Mouse (Mus musculus) brain, embryonic 18.5 days (tissue): ENCODE measurements around the gene Fam104a.

Experiments used
- DNase-seq: peaks from one replicate; pipeline ENCODE4 v3.0.0-alpha.2; 2012; ENCODE audit warnings: low read depth, low spot score

The Fam104a gene

DNA sequence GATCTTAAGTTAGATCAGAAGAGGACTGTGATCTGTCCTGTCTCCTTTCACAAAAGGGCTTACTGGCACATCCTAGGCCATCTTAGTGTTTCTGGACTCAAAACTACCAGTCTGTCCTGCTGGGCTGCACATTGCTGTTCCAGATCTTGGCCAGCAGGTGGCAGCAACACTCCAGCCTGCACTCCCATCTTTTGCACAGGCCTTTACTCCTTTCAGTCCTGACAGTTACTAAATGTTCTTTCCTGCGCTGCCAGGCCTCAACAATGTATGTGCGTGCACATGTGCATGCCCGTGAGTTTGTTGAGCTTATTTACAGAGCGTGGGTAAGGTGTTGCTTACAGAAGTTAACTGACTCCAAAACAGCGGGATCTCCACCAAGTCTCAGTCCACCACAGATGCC lies 19.8 kb upstream of the Fam104a start:
- peak; percentile 46 for DNase-seq

DNA sequence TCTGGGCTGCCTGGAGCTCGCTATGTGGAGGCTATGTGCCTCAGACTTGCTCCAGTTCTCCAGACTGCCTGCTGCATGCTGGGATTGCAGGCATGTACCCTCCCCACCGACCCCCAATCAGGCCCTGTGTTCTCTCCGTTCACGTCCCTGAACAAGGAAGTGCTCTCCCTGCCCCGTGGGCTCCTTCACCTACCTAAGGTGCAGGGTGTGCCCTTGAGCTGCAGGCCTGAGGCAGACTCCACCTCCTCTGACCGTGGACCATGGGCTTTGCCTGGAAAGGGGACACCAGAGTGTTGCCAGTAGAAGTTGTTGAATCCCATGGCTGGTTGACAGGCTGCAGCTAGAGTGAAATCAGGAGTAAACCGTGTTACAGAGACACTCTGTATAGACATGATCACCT lies 15.7 kb upstream of the Fam104a start:
- DNase-seq, result no peak

DNA sequence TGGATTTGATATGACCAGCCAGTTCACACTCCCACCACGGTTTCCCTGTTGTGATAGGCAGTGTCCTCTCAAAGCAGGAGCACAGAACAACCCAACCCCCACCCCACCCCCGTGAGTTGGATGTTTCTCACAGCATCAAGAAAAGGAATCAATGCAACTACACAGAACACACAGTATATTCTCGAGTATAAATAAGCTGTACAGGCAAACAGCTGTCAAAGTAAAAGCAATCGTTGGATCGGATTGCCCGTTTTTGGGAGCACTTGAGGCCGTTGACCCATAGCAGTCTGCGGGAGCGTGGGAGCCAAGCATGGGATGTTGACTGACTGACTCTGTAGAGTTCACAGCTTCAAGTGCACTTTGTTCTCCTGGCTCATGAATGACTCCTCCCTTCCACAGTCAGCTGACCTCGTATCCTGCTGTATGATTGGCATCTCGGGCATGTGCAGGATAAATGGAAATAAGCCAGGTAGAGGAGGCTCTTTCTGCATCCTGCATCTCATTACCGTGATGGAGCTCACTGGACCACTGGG lies 14.1 kb upstream of the Fam104a start:
- no peak for DNase-seq

DNA sequence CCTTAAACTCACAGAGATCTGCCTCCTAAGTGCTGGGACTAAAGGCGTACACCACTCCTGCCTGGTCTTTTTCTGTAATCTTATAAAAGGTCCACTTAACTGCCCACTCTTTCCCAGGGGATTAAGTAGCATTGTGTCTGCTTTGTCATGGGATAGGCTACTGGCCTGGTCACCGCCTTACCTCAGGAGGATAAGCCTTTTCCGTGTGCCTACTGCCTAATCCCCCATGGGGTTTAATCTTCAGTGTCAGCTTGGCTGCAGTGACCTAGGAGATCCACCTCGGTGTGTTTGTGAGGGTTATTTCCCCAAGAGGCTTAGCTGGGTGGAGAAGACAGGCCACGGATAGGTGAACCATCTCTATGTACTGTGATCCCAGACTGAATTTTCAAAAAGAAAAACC lies 13.6 kb upstream of the Fam104a start:
- no peak for DNase-seq

DNA sequence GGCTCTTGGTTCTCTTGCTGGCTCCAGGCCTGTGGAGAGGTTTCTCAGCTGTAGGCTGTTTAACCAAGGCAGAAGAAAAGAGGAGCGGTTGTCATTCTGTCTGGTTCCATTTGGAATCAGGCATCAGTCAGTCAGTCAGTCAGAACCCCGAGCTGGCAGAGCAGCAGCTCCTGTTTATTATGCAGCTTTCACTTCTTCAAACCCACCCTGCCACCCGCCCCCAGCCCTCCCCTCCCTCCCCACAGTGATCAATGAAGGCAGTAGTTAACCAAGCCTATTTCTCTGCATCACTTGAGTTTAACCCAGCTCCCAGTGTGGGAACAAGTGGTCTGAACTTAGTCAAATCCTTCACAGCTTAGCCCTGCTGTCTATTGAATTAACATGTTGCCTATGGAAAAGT lies 7.9 kb upstream of the Fam104a start:
- no peak for DNase-seq

DNA sequence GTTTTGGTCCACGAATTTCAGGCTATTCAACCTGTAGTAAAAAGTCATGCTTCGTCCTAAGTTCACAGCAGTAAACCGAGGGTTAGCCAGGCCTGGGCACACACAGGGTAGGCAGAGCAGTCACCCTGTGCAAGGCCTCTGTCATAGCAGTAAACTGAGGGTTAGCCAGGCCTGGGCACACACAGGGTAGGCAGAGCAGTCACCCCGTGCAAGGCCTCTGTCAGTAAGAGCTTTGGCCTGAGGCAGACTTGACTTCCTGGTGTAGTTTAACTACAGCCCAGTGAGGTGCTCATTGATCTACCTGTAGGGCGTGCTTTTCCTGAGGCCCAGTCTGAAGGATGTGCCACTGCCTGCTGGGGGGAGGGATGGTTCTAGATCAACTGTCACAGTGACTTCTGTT lies 7.4 kb upstream of the Fam104a start:
- no peak for DNase-seq

DNA sequence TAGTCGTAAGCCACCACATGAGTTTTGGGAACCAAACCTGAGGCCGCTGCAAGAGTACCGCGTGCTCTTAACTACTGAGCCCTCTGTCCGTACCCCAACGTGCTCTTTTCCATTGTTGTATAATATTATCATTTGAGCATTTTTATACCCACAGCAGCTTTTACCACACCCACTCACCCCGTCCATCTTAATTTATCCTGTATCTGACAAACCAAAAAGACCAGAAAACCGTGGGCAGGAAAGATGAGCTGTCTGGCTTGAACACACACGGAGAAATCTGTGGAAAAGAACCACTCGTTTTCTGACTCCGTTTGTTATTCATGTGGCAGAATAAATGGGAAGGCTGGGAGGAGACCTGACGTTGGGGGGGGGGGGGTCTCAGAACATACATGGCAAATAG lies 6.6 kb upstream of the Fam104a start:
- no peak for DNase-seq

DNA sequence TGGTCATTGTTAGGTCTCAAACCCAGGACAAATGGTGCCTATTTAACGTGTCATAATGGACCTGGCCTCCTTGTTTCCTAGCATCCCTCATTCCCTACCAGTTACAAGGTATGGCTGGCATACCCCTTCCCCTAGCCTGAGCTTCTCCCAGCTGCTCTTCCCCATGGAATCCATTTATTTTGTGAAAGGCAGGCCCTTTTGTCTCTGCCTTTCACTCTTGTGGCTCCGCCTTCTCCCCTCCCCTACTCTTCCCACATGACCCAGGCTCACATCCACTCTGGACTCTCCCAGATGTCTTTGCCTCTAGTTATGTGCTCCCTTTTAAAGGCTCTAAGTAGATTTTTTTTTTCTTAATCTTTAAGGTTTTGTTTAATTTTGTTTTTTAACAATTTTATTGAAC lies 3.1 kb upstream of the Fam104a start:
- DNase-seq, result no peak

DNA sequence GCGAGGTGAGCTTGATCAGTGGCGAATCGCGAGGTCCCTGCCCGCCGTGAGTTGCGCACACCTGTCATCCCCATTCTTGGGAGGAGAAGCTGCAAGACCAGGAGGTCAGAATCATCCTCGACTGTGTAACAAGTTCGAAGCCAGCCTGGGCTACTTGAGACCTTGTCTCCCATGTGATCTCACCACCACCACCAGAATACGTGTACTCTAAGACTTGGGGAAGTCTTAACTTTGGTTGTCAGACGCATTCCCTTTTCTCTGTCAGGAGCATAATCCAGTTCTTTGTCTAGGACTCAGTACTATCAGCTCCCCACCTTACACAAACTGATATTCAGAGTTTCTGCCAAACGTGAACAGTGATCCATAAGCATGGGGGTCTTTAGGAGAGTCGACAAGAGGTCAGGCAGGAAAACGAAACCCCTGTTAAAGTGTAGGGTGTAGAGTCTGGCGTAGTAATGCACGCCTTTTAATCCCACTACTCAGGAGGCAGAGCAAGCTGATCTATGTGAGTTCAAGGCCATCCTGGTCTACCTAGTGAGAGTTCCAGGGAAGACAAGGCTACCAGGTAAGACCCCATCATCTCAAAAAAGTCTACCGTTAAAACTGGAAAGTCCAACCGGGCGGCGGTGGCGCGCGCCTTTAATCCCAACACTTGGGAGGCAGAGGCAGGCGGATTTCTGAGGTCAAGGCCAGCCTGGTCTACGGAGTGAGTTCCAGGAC lies 912 bp upstream of the Fam104a start:
- no peak for DNase-seq

DNA sequence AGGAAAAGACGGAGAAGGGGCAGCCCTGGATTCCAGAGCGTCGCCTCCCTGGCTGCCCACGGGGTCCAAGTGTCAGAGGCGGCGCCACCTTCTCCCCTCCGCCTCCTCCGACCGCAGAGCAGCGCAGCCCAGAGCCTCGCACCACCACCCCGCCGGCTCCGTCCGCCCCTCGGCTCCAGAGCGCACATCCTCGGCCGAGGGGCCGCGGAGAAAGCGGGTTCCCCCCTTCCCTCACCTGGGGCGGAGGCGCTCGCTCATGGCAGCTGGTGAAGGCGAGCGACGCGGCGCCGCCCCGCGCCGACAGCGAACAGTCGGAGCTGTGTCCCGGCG lies 363 bp downstream of the Fam104a start:
- no peak for DNase-seq

DNA sequence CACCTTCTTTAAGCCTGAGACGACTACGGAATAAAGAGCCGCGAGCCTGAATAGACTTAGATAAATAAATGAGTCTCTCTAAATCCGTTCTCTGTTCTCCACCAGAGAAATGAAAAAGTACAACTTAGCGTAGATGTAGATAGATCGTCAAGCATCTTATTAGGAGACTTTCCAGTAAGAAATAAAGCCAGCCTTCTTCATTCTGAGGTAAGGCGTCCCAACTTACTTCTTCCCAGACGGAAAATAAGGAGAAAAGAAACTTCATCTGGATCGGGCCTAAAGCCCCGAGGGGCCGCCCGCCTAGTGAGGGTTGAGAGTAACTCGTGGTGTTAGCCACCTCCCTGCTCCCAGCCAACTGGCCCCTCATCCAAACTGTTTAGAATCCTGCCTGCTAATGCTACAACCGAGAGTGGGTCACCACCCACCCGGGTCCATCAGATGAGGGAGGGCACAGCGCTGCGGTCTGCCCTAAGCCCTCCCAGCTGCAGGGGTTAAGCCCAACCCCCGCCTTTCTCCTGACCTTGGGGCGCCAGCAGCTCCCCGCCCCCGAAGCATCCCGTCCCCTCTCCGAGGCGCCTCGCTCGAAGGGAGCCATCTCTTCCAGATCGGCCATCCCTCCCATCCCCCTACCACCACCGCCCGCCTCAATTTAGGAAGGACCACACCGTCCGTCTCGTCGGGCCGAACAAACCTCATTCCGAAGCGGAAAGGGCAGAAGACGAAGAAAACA lies 893 bp downstream of the Fam104a start:
- no peak for DNase-seq

DNA sequence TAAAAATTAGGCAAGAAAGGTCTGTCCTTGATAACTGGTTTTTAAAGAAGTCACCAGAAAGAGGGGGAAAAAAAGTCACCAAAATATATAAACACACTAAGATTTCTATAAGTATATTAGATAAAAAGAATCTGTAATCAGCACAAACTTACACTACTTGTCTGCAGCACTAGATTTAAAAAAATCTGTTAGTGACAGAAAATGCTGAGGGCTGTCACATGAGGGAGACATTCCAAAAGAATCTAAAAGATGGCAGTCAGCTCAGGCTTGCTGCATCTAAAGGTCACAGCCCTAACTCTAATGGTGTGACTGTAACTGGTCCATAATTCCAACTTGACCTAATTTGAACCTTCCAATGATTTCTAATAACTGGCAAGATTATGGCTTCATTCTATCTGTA lies 2.0 kb downstream of the Fam104a start:
- DNase-seq, result no peak

DNA sequence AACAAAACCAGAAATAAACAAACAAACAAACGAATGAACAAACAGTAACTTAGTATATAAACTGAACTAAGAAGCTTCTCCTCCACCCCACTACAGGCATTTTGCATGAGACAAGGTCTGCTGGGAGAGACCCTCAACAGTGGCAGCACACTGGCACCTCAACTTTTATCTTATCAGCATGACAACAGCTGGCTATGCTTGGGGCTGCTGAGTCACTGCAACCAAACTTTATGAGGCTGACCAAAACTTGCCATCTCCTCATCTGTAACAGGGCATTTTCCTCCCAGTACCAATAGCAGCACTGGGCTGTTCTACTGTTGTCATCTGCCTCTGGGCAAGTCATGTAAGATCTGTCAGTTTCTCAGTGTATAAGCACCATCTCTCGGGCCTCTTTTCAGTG lies 3.0 kb downstream of the Fam104a start:
- DNase-seq, result no peak

DNA sequence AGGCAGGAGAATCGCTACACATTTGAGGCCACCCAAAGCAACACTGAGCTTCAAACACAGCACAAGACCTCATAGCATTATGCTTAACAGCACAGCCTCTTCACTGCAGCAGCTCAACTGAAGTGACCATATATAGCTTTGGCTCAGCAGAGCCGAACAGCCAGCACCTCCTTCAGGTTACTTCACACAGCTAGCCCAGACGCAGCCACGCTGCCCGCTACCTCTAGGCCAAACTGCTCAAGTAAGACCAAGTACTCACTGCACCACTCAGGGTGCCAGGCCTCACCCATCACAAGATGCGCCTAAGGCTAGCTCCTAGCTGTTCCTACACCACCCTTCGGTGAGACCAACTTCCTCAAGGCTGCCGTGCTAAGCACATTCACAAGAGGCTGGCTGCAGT lies 5.6 kb downstream of the Fam104a start:
- DNase-seq, result no peak

DNA sequence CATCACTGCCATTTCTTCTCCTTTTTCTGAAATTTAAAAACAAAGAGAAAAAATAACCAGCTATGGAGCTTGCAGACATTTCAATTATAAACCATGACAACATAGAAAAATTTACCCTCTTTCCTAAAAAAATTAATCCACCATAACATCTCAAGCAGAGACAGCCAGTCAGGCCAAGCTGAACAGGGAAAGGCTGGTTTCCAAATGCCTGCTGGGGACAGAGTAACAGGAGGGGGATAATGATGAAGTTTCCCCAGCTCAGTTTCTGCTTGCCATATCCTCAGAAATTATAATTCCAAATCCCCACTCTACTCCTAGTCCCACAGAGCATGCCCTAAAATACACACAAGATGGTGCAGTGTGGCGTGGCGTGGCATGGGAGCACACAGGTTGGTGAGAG lies 6.6 kb downstream of the Fam104a start:
- DNase-seq, result no peak

DNA sequence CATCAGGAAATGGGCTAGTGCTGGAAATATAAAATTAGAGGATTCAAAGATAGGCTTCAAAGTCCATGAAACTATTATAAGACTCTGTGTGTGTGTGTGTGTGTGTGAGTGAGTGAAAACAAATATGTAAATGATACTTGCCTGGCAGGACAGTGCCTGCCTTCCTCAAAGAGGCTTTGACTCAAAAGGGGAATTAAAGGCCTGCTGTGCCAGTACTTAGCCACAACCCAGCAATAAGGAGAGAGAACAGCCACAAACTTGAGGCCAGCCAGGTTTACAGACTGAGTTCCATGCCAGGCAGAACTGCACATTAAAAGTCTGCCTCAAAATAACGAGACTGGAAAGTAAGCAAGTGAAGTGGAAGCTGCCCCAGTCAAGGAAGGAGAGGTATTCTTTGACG lies 7.1 kb downstream of the Fam104a start:
- DNase-seq, result no peak

DNA sequence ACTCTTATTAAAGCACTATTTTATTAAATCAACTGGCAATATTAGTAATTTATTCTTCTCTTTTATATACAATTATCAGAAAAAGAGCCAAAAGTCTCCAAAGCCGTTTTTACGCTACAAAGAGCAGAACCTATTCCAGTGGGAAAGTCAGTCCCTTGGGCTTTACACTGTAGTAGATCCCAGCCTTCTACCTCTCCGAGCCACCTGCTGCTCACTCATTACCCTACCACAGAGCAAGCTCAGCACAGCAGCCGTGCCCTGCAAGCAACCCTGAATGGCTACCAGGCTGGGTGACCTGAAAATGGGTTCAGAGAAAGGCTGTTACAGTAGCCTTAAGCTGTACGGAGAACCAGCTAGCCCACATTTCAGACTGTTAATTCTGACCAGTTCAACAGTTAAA lies 9.4 kb downstream of the Fam104a start:
- no peak for DNase-seq

DNA sequence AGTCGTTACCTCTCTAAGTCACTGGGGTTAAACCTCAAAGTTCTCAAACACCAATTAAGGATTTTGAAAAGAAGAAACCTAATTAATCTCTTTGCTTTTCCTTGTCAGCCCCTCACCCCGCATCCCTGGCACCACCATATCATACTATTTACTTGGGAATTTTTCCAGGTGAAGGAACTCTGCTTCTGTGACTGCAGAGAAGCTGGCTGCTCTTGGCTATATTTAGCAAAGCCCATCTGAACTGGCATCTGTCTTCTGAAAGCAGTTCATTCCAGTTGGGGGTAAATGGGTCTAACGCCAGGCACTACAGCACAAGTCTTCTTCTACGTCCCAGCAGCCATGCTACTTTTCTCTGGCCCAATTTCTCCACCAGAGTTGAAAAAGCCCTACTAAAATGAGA lies 10.3 kb downstream of the Fam104a start:
- no peak for DNase-seq

DNA sequence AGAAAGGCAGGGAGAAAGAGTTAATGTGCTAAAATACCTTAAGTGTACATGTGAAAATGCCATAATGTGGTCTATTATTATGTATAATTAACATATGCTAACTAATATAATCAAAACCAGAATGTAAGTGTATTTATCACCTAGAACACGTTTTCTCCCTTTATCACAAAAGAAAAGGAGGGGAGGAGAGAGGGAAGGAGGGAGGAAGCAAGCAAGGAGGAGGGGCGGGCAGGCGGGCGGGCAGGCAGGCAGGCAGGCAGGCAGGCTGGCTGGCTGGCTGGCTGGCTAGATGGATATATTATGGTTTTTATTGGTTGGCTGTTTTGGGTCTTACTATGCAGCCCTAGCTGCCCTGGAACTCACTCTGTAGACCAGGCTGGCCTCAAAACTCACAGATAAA lies 14.2 kb downstream of the Fam104a start:
- DNase-seq, result no peak

DNA sequence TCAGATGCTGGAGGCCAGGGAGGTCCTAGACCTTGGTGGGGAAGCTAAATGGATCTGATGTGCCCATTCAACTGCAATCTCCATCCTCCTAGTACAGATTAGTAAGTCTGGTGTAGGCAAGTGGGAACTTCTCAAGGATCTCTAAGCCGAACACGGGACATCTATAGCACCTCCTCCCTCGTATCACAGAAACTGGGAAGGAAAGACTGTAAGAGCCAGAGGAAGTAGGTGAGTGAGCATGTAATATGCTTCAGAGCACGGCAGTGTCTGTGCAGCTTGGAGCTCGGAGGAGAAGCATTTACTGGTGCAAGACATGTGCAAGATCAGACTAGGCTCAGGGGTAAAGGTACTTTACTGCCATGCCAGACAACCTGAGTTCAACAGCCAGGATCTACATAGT lies 15.1 kb downstream of the Fam104a start:
- DNase-seq, result no peak

DNA sequence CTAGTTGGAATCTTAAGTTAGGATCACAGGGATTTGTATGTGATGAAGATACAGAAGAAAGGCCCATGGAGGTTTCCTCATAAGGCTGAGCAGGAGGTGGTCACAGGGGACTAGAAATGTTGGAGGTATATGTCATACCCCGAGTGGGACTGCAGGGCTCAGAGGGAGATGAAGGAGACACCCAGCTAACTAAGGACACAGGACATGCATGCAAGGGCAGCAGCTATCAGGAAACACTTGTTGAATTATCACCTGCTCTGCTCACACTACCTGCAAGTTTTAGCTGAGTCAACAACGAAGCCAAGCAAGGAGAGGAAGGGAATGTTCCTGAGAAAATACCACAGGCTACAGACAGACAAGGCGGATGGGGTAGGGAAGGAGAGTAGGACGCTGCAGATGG lies 16.3 kb downstream of the Fam104a start:
- DNase-seq, result no peak

DNA sequence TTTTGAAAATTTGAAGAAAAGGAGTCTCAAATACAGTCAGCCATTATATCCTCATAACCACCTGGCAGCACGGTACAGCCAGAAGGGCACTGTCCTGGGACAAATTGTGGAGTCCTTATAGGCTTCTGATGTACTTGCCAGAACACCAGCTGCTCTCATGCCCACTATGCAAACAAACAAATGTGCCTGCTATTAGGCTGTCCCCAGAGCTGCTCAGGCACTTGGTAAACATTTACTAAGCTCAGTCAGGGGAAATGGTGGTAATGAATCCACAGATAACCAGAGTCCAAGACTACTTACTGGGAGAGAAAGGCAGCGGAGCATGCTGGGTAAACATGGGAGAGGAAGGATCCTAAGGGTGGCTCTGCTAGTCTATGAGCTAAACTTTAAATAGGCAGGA lies 16.8 kb downstream of the Fam104a start:
- no peak for DNase-seq

DNA sequence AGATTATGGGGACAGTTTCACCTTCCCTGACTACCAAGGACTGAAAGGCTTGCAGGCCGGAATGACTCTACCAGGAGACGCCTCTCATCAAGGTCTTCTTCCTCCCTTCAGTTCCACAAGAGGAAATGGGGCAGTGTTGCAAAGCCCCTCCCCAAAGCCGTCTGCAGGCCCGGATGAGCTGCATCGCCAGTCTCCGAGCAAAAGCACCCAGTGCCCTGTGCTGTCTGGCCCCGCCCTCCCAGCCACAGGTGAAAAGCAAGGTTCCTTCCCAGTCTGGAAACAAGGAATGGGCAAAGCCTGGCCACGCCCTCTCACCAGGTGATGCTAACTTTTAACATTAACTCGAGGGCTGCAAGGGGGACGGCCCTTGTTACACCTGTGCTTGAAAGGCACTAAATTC lies 17.3 kb downstream of the Fam104a start:
- DNase-seq, result no peak

DNA sequence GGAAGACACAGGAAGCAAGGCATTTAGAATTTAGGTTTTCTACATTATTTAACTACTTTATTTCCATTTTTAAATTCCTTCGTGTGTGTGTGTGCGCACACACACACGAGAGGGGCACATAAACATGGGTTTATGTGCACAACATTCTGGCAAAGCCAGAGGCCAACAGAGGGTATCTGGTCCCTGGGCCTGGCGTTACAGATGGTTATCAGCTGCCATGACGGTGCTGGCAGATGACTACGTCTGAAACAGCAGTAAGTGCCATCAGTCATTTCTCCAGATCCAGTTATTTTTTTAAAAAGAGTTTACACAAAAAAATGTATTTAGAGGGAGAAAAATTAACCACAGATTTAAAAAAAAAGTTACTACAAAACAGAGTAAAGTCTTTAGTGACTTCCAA lies 17.8 kb downstream of the Fam104a start:
- no peak for DNase-seq
